Mouse (Mus musculus) lung, postnatal 25 days (tissue): ENCODE data around the gene Cort.
"Not testable (repeated sequence)": the region's sequence is repeated elsewhere in the genome, so short reads cannot be mapped to it uniquely, and the experiment has no call there.

Source experiments
- DNase-seq: peaks from one replicate; pipeline ENCODE4 v3.0.0; 2022; ENCODE audit warnings: low spot score

Gene Cort

DNA sequence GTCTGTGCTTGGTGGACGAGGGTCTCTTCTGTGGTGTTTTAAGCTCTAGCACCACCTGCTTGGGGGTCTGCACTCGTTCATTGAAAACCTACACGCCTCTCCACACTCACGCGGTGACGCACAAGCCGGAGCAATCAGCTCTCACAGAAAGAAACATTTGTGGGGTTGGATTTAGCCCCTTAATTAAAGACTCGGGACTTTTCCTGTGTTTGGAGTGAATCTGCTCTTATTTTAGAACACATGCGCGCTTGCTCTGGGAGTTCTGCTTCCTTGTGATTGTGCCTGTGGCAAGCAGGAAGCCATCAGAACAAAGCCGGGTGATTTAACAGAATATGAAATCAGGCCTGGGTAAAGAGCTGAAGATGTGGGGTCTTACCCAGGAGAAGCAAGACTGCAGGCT lies at the start of gene Cort:
Cort (minus strand) TSS at position 101 of the 400 bp plus-strand sequence.
- DNase-seq: no peak

GRCm38 (mm10) chr4:149173661-149174060 lies 47.1 kb upstream of the Cort start:
- peak; percentile 44 for DNase-seq

- peak; percentile 53 for DNase-seq
Observed at GRCm38 (mm10) chr4:149172666-149173065, 46.1 kb upstream of the Cort start.

- peak; percentile 48 for DNase-seq
Observed at GRCm38 (mm10) chr4:149172083-149172482, 45.5 kb upstream of the Cort start.

DNA sequence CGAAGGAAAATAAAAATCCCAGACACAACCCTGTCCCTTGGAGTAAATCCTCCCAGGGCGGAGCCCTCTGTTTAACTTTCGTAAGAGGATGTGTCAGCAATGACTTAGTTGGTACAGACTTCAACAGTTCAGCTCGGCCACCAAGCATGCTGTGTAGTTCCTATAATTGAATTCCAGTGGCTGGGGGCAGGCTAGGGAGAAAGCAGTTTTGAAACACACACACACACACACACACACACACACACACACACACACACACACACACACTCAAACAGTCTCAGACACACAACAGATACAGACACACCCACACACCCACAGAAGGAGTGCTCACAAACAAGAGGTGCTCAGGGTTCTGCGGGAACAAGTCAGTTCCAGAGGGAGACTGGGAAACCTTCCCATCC lies 45.0 kb upstream of the Cort start:
- peak; percentile 67 for DNase-seq

- peak; percentile 83 for DNase-seq
Observed at GRCm38 (mm10) chr4:149170394-149170931, 43.9 kb upstream of the Cort start.

GRCm38 (mm10) chr4:149169926-149170325 lies 43.4 kb upstream of the Cort start:
- not testable (repeated sequence) for DNase-seq

GRCm38 (mm10) chr4:149168016-149168415 lies 41.5 kb upstream of the Cort start:
- DNase-seq: no peak

DNA sequence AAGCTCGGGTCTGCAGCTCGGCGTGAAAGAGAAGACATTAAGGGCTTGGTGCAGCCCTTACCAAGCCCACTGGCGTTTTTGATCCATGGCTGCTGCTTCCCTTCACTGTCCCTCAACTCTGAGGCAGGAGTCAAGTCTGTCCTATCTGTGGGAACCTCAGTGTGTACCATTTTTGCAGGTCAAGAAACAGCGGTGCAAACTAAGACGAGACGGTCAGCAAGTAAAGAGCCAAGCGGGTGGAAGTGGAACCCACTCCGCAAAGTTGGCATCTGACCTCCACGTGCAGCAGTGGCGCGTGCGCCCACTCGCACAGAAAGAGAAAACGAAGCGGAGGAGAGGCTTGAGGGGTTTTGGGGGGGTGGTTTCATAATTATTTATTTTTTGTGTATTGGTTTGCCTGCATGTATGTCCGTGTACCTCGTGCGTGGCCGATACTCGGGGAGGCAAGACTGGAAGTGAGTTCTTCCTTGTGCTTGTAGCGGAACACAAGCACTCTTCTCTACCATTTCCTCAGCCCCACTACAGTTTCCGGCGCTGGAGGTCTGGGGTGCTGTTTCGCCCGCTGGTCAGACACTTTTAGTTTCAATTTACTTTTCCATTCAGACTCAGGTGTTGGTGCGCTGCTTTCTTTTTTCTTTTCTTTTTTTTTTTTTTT lies 40.5 kb upstream of the Cort start:
- DNase-seq: no peak

DNA sequence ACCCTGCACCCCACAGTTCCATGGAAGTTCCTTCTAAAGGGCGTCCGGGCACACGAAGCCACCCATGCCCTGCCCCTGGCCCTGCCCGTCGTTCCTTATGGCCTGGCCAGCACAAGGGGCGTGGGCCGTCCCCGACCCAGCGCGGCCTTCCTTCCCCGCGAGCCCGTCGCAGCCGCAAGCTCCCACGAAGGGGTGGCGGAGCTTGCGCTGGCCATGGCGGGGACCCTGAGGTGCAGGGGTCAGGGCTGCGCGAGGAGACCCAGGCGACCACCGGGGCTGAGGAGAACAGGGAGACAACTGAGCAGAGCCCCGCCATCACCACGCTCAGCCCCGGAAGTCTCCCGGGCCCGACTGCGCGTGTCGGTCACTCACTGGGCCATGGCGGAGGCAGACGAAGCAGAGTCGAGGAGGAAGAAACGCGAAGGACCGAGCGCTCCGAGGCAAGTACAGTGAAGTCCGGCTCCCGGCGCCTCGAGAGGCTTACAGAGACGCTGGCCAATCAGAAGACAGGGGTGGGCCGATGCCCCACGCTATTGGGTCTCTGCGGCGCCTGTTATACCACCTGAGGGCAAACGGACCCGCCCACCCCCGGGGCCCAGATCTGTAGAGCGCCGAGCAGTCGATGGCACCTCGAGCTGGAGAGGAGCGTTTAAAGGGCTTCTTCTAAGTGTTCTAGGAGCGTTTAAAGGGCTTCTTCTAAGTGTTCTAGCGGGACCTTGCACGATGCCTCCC lies 39.8 kb upstream of the Cort start, which contains the start of gene Pgd:
Pgd (minus strand) TSS at position 557 of the 732 bp plus-strand sequence.
- peak; percentile 98 for DNase-seq

DNA sequence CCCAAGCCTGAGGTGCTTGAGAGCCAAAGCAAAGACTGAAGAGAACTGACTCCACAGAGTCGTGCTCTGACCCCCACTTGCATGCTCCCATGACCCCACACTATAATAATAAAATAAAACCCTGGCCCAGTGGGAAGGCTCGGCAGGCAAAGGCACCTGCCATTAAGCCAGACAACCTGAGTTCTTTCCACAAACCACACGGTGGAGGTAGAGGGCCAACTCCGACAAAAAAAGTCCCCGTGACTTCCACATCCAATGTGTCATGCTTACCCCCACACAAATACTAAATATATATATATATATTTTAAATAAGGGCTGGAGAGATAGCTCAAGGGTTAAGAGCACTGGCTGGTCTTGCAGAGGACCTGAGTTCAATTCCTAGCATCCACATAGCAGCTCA lies 37.6 kb upstream of the Cort start:
- DNase-seq: no peak

DNA sequence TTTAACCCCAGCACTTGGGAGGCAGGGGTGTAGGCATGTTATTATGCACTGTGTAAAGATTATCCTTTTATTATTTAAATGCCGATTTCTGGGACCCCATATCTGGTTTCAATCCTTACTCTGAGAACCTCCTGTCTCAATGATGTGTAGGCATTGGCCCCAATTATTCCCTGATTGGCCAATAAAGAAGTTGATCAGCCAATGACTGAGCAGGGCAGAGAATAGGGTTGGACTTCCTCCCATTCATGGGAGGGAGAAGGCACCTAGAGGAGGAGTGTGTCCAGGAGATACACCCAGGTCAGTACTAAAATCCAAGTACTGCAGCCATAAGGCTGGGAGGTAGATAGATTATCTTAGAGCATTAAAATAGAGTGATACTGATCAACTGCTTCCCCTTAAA lies 36.6 kb upstream of the Cort start:
- DNase-seq: no peak

DNA sequence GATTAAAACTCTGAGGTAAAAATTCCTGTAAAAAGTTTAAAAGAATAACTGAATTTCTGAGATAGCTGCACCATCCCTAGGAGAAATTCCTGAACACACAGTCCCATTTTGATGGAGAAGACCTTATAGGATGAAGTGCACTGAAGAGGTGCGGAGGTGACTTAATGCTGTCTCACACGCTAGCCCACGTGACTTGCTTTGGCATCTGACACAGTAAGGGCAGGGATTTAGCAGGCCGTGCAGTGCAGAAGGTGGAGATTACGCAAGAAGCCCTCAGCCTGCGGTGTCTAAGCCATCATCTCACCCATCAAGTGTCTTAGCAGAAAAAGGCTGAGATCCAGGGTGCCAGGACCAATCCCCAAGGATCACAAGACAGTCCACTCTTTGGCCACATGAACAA lies 34.6 kb upstream of the Cort start:
- no peak for DNase-seq

GRCm38 (mm10) chr4:149159891-149160290 lies 33.3 kb upstream of the Cort start:
- no peak for DNase-seq

DNA sequence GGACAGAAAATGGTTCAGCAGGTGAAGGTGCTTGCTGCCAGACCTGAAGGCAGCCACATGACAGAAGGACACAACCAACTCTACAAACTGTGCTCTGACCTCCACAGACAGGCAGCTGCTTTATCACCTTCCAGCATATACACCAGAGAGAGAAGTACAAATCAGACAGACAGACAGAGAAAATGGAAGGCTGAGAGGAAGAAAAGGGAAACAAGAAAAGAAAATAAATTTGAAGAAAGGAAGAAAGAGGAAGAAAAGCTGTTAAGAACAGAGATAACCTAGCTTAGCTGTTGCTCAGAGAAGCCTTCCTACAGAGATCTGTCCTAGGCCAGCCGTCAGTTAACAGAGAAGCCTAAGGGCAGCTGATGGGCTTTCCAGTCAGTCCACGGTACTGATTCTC lies 32.6 kb upstream of the Cort start:
- no peak for DNase-seq

GRCm38 (mm10) chr4:149157415-149157973 lies 30.9 kb upstream of the Cort start:
- no peak for DNase-seq

- DNase-seq: peak; percentile 69
Observed at GRCm38 (mm10) chr4:149155711-149156110, 29.1 kb upstream of the Cort start.

DNA sequence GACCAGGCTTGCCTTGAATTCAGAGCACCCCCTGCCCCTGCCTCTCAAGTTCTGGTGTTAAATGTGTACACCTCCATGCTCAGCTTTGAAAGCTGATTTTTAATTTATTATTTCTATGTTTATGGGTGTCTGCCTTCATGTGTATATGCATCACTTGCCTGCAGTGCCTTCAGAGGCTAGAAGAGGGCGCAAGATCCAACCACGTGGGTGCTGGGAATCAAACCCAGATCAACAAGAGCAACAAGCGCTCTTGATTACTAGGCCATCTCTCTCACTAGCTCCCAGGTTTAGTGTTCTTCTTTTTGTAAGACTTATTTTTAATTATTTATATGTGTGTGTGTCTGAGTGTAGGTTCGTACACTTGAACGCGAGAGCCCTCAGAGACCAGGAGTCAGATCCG lies 28.3 kb upstream of the Cort start:
- no peak for DNase-seq

GRCm38 (mm10) chr4:149150721-149151120 lies 24.2 kb upstream of the Cort start:
- DNase-seq: no peak

- DNase-seq: peak; percentile 22
Observed at GRCm38 (mm10) chr4:149150256-149150655, 23.7 kb upstream of the Cort start.

- DNase-seq: no peak
Observed at GRCm38 (mm10) chr4:149149611-149150010, 23.0 kb upstream of the Cort start.

DNA sequence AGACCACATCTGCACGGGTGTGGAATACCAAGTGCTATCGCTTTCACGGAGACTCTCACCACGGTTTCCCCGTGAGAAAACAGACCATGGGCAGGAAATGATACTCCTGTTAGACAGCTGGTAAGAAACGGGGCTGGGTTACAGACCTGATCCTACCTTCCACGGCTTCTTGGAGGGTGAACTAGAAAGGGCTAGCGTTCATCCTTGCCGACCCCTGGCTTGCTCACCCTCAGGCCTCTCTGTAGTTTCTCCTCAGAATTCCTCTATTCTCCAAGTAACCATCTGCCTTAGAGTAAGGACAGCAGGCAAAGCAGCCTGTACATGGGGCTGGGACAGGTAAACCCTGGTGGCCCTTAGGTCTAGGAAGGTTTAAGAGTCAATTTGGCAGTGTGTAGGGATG lies 22.6 kb upstream of the Cort start:
- no peak for DNase-seq

GRCm38 (mm10) chr4:149148084-149148483 lies 21.5 kb upstream of the Cort start:
- DNase-seq: no peak
